ENCODE assay signal across 9 mouse cellular contexts in the genomic region with DNA sequence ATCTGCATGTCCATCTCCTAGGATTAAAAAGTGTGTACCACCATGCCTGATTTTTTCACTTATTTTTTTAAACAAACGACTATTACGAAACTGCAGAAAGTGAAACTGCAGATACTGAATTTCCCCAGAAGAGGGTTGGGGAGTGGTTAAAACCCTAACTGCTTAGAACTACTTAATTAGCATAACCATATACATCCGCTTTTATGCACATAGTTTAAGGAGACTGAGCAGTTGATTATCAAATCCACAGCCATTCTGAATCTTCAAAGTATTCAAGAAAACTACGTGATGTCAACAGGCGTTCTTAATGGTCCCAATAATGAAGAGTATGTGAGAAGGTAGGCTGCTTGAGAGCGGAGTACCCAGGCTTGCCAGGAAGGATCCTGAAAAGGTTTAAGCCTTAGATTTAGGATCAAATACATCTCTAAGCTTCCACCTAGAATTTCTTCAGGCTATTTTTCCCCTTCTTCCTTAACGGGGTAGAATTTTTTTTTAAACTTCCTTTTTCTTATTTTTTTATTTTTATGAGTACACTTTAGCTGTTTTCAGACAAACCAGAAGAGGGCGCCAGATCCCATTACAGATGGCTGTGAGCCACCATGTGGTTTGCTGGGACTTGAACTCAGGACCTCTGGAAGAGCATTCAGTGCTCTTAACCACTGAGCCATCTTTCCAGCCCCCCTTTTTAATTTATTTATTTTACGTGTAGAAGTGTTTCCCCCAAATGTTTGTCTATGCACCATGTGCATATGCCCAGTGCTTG. TPM values are rescaled to one million over a fixed set of nuclear protein-coding genes. Genes with fewer than 3 reads are reported as not detected.
A peak's percentile ranks its signal among the peaks of the same experiment; 100 is the strongest.
DNase-seq lines count a peak whose midpoint lies in the region; ATAC-seq and TF ChIP-seq lines count a peak whose summit lies in the region.
"Had no signal": no experiment of that assay in that cellular context is flagged by ENCODE, and none has a peak within 500 bp of the region (broad histone marks: within the 10 kb centered on the region; RNA-seq: fewer than 3 reads in every experiment).

No protein-coding gene starts in this region.

- no peak overlapping the region for H3K27ac ChIP-seq in forebrain, embryonic 11.5 days (ENCODE audit: low read depth, low read length)
- H3K27ac ChIP-seq in forebrain, embryonic 10.5 days, result no peak overlapping the region
- H3K27ac ChIP-seq in neural tube, embryonic 15.5 days (replicated peaks), result no peak overlapping the region
- H3K27ac ChIP-seq in forebrain, embryonic 13.5 days, result no peak overlapping the region
- H3K27ac ChIP-seq: neural tube, embryonic 12.5 days had no signal

- no peak for TF ChIP-seq POLR2A in lung, adult 2 months (IDR thresholded peaks at IDR 0.05; ENCODE audit: borderline replicate concordance, extremely low read depth, low read depth, low read length)

- H3K4me2 ChIP-seq in forebrain, embryonic 11.5 days (ENCODE audit: low read depth, low read length, severe bottlenecking), result no peak overlapping the region
- no peak overlapping the region for H3K4me2 ChIP-seq in neural tube, embryonic 15.5 days
- H3K4me2 ChIP-seq in forebrain, embryonic 13.5 days, result no peak overlapping the region
- H3K4me2 ChIP-seq: neural tube, embryonic 12.5 days had no signal

- H3K36me3 ChIP-seq in forebrain, embryonic 11.5 days (ENCODE audit: control insufficient read depth, insufficient read depth, low read length), result no peaks in the 10 kb centered on the region
- H3K36me3 ChIP-seq in forebrain, embryonic 10.5 days (replicated peaks), result peaks cover 49% of the 10 kb centered on the region
- H3K36me3 ChIP-seq in neural tube, embryonic 15.5 days, result peaks cover 15% of the 10 kb centered on the region
- peaks cover 36% of the 10 kb centered on the region for H3K36me3 ChIP-seq in forebrain, embryonic 13.5 days (ENCODE audit: poor library complexity, severe bottlenecking)

- no peaks in the 10 kb centered on the region for H3K27me3 ChIP-seq in forebrain, embryonic 11.5 days (ENCODE audit: control insufficient read depth, insufficient read depth, low read length)
- H3K27me3 ChIP-seq in forebrain, embryonic 10.5 days (ENCODE audit: poor library complexity, severe bottlenecking), result no peaks in the 10 kb centered on the region
- H3K27me3 ChIP-seq in neural tube, embryonic 15.5 days (replicated peaks), result no peaks in the 10 kb centered on the region
- H3K27me3 ChIP-seq in forebrain, embryonic 13.5 days, result no peaks in the 10 kb centered on the region
- H3K27me3 ChIP-seq: neural tube, embryonic 12.5 days had no signal

- no peak overlapping the region for H3K4me3 ChIP-seq in forebrain, embryonic 11.5 days (ENCODE audit: low read depth, low read length)
- no peak overlapping the region for H3K4me3 ChIP-seq in forebrain, embryonic 10.5 days
- no peak overlapping the region for H3K4me3 ChIP-seq in neural tube, embryonic 15.5 days (replicated peaks)
- H3K4me3 ChIP-seq in lung, adult 2 months (replicated peaks; ENCODE audit: extremely low read depth, low read depth, low read length), result peak overlapping the region; percentile 9
- H3K4me3 ChIP-seq in forebrain, embryonic 13.5 days, result no peak overlapping the region
- H3K4me3 ChIP-seq: neural tube, embryonic 12.5 days had no signal

- H3K9ac ChIP-seq in forebrain, embryonic 11.5 days (ENCODE audit: low read length), result no peak overlapping the region
- H3K9ac ChIP-seq in neural tube, embryonic 15.5 days (replicated peaks), result no peak overlapping the region
- H3K9ac ChIP-seq in forebrain, embryonic 13.5 days, result no peak overlapping the region
- H3K9ac ChIP-seq: neural tube, embryonic 12.5 days had no signal

- DNase-seq in forebrain, embryonic 11.5 days (ENCODE audit: low spot score), result peak; percentile 60
- no peak for DNase-seq in forebrain, embryonic 10.5 days (ENCODE audit: extremely low spot score, low spot score)
- peak; percentile 20 for DNase-seq in neural tube, embryonic 10.5 days (ENCODE audit: extremely low spot score, low spot score)
- DNase-seq in cerebellum, postnatal 14 days, result peak; percentile 54 to 66
- DNase-seq in lung, adult 2 months, result no peak
- peak; percentile 58 for DNase-seq in thymus, postnatal 14 days

- TF ChIP-seq CTCF in lung, adult 2 months (IDR thresholded peaks at IDR 0.05; ENCODE audit: insufficient read depth, low read length), result no peak

- no peaks in the 10 kb centered on the region for H3K9me3 ChIP-seq in forebrain, embryonic 11.5 days (ENCODE audit: control insufficient read depth, low read length)
- no peaks in the 10 kb centered on the region for H3K9me3 ChIP-seq in forebrain, embryonic 10.5 days
- no peaks in the 10 kb centered on the region for H3K9me3 ChIP-seq in neural tube, embryonic 15.5 days (replicated peaks)
- H3K9me3 ChIP-seq in forebrain, embryonic 13.5 days (replicated peaks), result no peaks in the 10 kb centered on the region
- H3K9me3 ChIP-seq: neural tube, embryonic 12.5 days had no signal

- H3K4me1 ChIP-seq in forebrain, embryonic 11.5 days (replicated peaks; ENCODE audit: control insufficient read depth, insufficient read depth, low read length), result peaks cover 3% of the 10 kb centered on the region; the same call in 1 of the 2 replicates
- H3K4me1 ChIP-seq in forebrain, embryonic 10.5 days, result peaks cover 26% of the 10 kb centered on the region
- peaks cover 21% of the 10 kb centered on the region for H3K4me1 ChIP-seq in neural tube, embryonic 15.5 days
- peaks cover 8% of the 10 kb centered on the region for H3K4me1 ChIP-seq in lung, adult 2 months (ENCODE audit: control insufficient read depth, insufficient read depth, low read length)
- peaks cover 21% of the 10 kb centered on the region for H3K4me1 ChIP-seq in forebrain, embryonic 13.5 days

- ATAC-seq in forebrain, embryonic 11.5 days (replicated peaks; ENCODE audit: low FRiP score), result no peak
- ATAC-seq in neural tube, embryonic 15.5 days (ENCODE audit: low FRiP score), result no peak
- no peak for ATAC-seq in forebrain, embryonic 13.5 days

- WGBS in forebrain, embryonic 11.5 days, result 80% methylated on average over 9 of the region's 9 CpGs
- WGBS in forebrain, embryonic 10.5 days, result 80% methylated on average over 9 of the region's 9 CpGs
- WGBS in neural tube, embryonic 15.5 days, result 79% methylated on average over 9 of the region's 9 CpGs
- WGBS in lung, adult 2 months, result 63% methylated on average over 9 of the region's 9 CpGs
- WGBS in forebrain, embryonic 13.5 days, result 78% methylated on average over 9 of the region's 9 CpGs

RNA-seq across cellular contexts. Expression of a gene that starts 2.8 kb away (rescaled TPM):
- polyA plus RNA-seq in forebrain, embryonic 11.5 days (2014; fragmentation: Nextera tagmentation; extraction: Ambion mirVana), result 42.8 and 46.3 TPM in 2 replicates
- polyA plus RNA-seq in forebrain, embryonic 10.5 days (2016; fragmentation: Nextera tagmentation; extraction: Ambion mirVana), result 37.8 and 38.2 TPM in 2 replicates
- polyA plus RNA-seq in neural tube, embryonic 15.5 days (2015; fragmentation: Nextera tagmentation; extraction: Ambion mirVana), result 85.6 and 94.3 TPM in 2 replicates
- polyA plus RNA-seq in lung, adult 2 months (2012; rRNA removed), result 19.8 and 54.0 TPM in 2 replicates
- polyA plus RNA-seq in forebrain, embryonic 13.5 days (2015; fragmentation: Nextera tagmentation; extraction: Ambion mirVana), result 57.7 and 67.5 TPM in 2 replicates

RNA-seq across cellular contexts. Expression of a gene that starts 3.9 kb away (rescaled TPM):
- polyA plus RNA-seq in forebrain, embryonic 11.5 days (2014; fragmentation: Nextera tagmentation; extraction: Ambion mirVana), result 47.7 and 49.0 TPM in 2 replicates
- polyA plus RNA-seq in forebrain, embryonic 10.5 days (2016; fragmentation: Nextera tagmentation; extraction: Ambion mirVana), result 48.9 and 49.4 TPM in 2 replicates
- polyA plus RNA-seq in neural tube, embryonic 15.5 days (2015; fragmentation: Nextera tagmentation; extraction: Ambion mirVana), result 16.8 and 22.5 TPM in 2 replicates
- 8.7 and 13.1 TPM in 2 replicates for polyA plus RNA-seq in lung, adult 2 months (2012; rRNA removed)
- 26.7 and 30.7 TPM in 2 replicates for polyA plus RNA-seq in forebrain, embryonic 13.5 days (2015; fragmentation: Nextera tagmentation; extraction: Ambion mirVana)

Comparison
In these comparisons a context has a peak if more than half of its experiments do, and no peak if none do; other contexts are left out.
1. DNase-seq: peak in forebrain, embryonic 11.5 days (single experiment), neural tube, embryonic 10.5 days (single experiment), cerebellum, postnatal 14 days (2 of 2) and thymus, postnatal 14 days (single experiment); none in forebrain, embryonic 10.5 days (single experiment) and lung, adult 2 months (single experiment).